Mouse (Mus musculus) MEL (cell line): ENCODE measurements around the gene Nisch. TPM values are rescaled to one million over a fixed set of nuclear protein-coding genes. Genes with fewer than 3 reads are reported as not detected.

Source experiments
- DNase-seq: peaks from one replicate; pipeline ENCODE4 v3.0.0; 2011; ENCODE audit warnings: low read depth, low spot score
- H3K27ac ChIP-seq: 2 replicates; pipeline ENCODE4 v1.5.1; 2012; ENCODE audit warnings: low read depth, mild to moderate bottlenecking, control low read depth, low read length, moderate library complexity; ENCODE audit not compliant: control insufficient read depth
- H3K27me3 ChIP-seq, 2 experiments: fragments of 150-350 bp in 1 of 2; sonication (generic) in 1 of 2; 2 replicates each; pipeline ENCODE4 v1.6.1; 2012; ENCODE audit warnings: low read length in 2 of 2, mild to moderate bottlenecking in 2 of 2, improper control_type of control experiment in 1 of 2, moderate library complexity in 1 of 2; ENCODE audit not compliant: insufficient read depth in 2 of 2, control insufficient read depth in 1 of 2
- H3K36me3 ChIP-seq, 2 experiments: 2 replicates each; pipeline ENCODE4 v1.6.1; 2012 to 2014; ENCODE audit warnings: low read length in 2 of 2, improper control_type of control experiment in 1 of 2, inconsistent platforms in 1 of 2, mild to moderate bottlenecking in 1 of 2; ENCODE audit not compliant: insufficient read depth in 2 of 2, control insufficient read depth in 1 of 2
- H3K4me1 ChIP-seq, 2 experiments: fragments of 150-350 bp in 1 of 2; sonication (generic) in 1 of 2; 2 replicates each; pipeline ENCODE4 v1.6.1; 2012; ENCODE audit warnings: low read length in 2 of 2, improper control_type of control experiment in 1 of 2, mild to moderate bottlenecking in 1 of 2; ENCODE audit not compliant: insufficient read depth in 2 of 2, control insufficient read depth in 1 of 2
- H3K4me3 ChIP-seq, 2 experiments: fragments of 150-350 bp in 1 of 2; sonication (generic) in 1 of 2; 2 replicates each; pipeline ENCODE4 v1.5.1; 2012; ENCODE audit warnings: low read depth in 2 of 2, low read length in 2 of 2, mild to moderate bottlenecking in 2 of 2, moderate library complexity in 2 of 2, control low read depth in 1 of 2, improper control_type of control experiment in 1 of 2; ENCODE audit not compliant: control insufficient read depth in 1 of 2, insufficient read depth in 1 of 2
- H3K79me2 ChIP-seq: 2 replicates; pipeline ENCODE4 v1.6.1; 2012; ENCODE audit warnings: mild to moderate bottlenecking, low read length, moderate library complexity; ENCODE audit not compliant: control insufficient read depth, poor library complexity, insufficient read depth
- H3K9ac ChIP-seq: 2 replicates; pipeline ENCODE4 v1.6.1; 2012; ENCODE audit warnings: low read depth, mild to moderate bottlenecking, control low read depth, low read length, moderate library complexity; ENCODE audit not compliant: control insufficient read depth, poor library complexity, severe bottlenecking
- H3K9me3 ChIP-seq: fragments of 150-350 bp; sonication (generic); replicated peaks from 2 replicates; pipeline ENCODE4 v1.6.1; 2012; ENCODE audit warnings: mild to moderate bottlenecking, low read length, improper control_type of control experiment, moderate library complexity; ENCODE audit not compliant: insufficient read depth
- KAT2A ChIP-seq: conservative IDR thresholded peaks from 2 replicates; pipeline ENCODE4 v1.6.1; 2012; ENCODE audit warnings: low read depth, low read length, improper control_type of control experiment, inconsistent platforms
- MEF2A ChIP-seq: IDR thresholded peaks from 2 replicates; pipeline ENCODE4 v1.6.1; 2014; ENCODE audit warnings: low read depth, mild to moderate bottlenecking, inconsistent platforms, low read length, improper control_type of control experiment; ENCODE audit not compliant: poor library complexity, insufficient replicate concordance, severe bottlenecking; ENCODE audit errors: extremely low read depth
- POLR2A ChIP-seq, 2 experiments: IDR thresholded peaks; 2 replicates each; pipeline ENCODE4 v1.6.1; 2011 to 2012; ENCODE audit warnings: low read length in 2 of 2, mild to moderate bottlenecking in 2 of 2, control low read depth in 1 of 2, improper control_type of control experiment in 1 of 2, low read depth in 1 of 2, moderate library complexity in 1 of 2; ENCODE audit not compliant: control insufficient read depth in 1 of 2, insufficient read depth in 1 of 2, poor library complexity in 1 of 2
- SMC3 ChIP-seq: IDR thresholded peaks from 2 replicates; pipeline ENCODE4 v1.6.1; 2011; ENCODE audit warnings: low read depth, low read length, improper control_type of control experiment
- TCF12 ChIP-seq: IDR thresholded peaks from 2 replicates; pipeline ENCODE4 v1.6.1; 2014; ENCODE audit warnings: low read depth, mild to moderate bottlenecking, inconsistent platforms, low read length, improper control_type of control experiment, moderate library complexity
- USF1 ChIP-seq: IDR thresholded peaks from 2 replicates; pipeline ENCODE4 v1.6.1; 2014; ENCODE audit warnings: low read depth, mild to moderate bottlenecking, inconsistent platforms, low read length, improper control_type of control experiment, moderate library complexity
- ZC3H11A ChIP-seq: IDR thresholded peaks from 2 replicates; pipeline ENCODE4 v1.6.1; 2012; ENCODE audit warnings: low read depth, mild to moderate bottlenecking, inconsistent platforms, low read length, improper control_type of control experiment
- ZKSCAN1 ChIP-seq: IDR thresholded peaks from 2 replicates; pipeline ENCODE4 v1.6.1; 2012; ENCODE audit warnings: low read depth, mild to moderate bottlenecking, inconsistent platforms, low read length, improper control_type of control experiment, moderate library complexity
- polyA plus RNA-seq, 2 experiments: library from polyadenylated mRNA; stranded (reverse) in 1 of 2; unstranded in 1 of 2; fragments of >175 nt in 1 of 2; fragments of >200 nt in 1 of 2; gene quantifications; 2 replicates each; pipeline versions ENCODE4 v1.2.1 to v1.2.4; 2012; ENCODE audit warnings: low replicate concordance in 2 of 2, low read depth in 1 of 2; ENCODE audit not compliant: insufficient read length in 2 of 2, insufficient read depth in 1 of 2, missing spikeins in 1 of 2
- total RNA-seq: library from RNA; depleted of rRNA; stranded (reverse); fragments of 300-350 nt; gene quantifications from 2 replicates; pipeline ENCODE4 v1.2.3, GENCODE M21; 2012

The Nisch gene
- total and polyA plus RNA-seq, 3 experiments, result 53.0 to 154 TPM; not detected in 1

GRCm38 (mm10) chr14:31194891-31195513 is 21.7 kb downstream of the Nisch start:
- Histone ChIP-seq H3K27ac (no peak overlapping the region), H3K4me3 (no peak overlapping the region), H3K79me2 (no peaks in the 10 kb centered on the region), H3K9ac (no peak overlapping the region), H3K36me3 (peaks cover 3 to 11% of the 10 kb centered on the region in 2 experiments; a peak in 3 of 4 replicates), H3K9me3 (no peaks in the 10 kb centered on the region), H3K4me1 (peaks cover 0 to 6% of the 10 kb centered on the region in 2 experiments; a peak in 2 of 4 replicates), H3K27me3 (no peaks in the 10 kb centered on the region)
- DNase-seq, result no peak
- TF ChIP-seq ZC3H11A (no peak), USF1 (no peak), KAT2A (no peak)

- Histone ChIP-seq H3K4me1 (peaks cover 0 to 6% of the 10 kb centered on the region in 2 experiments; a peak in 2 of 4 replicates), H3K9ac (no peak overlapping the region), H3K4me3 (no peak overlapping the region), H3K79me2 (no peaks in the 10 kb centered on the region), H3K9me3 (no peaks in the 10 kb centered on the region), H3K36me3 (peaks cover 3 to 11% of the 10 kb centered on the region in 2 experiments; a peak in 3 of 4 replicates), H3K27me3 (no peaks in the 10 kb centered on the region), H3K27ac (no peak overlapping the region)
- DNase-seq, result no peak
- TF ChIP-seq ZC3H11A, result no peak
- no peak for TF ChIP-seq SMC3
- no peak for TF ChIP-seq ZKSCAN1
Observed at GRCm38 (mm10) chr14:31194441-31194840, 22.3 kb downstream of the Nisch start.

- no peak for TF ChIP-seq KAT2A
- H3K79me2 ChIP-seq, result no peaks in the 10 kb centered on the region
- no peak overlapping the region for H3K27ac ChIP-seq
- H3K9me3 ChIP-seq, result no peaks in the 10 kb centered on the region
- H3K27me3 ChIP-seq, result no peaks in the 10 kb centered on the region
- DNase-seq, result no peak
- no peak overlapping the region for H3K4me3 ChIP-seq
- peaks cover 3 to 14% of the 10 kb centered on the region in 2 experiments; a peak in 3 of 4 replicates for H3K36me3 ChIP-seq
- peaks cover 0 to 6% of the 10 kb centered on the region in 2 experiments; a peak in 2 of 4 replicates for H3K4me1 ChIP-seq
- H3K9ac ChIP-seq, result no peak overlapping the region
Observed at GRCm38 (mm10) chr14:31193791-31194190, 23.0 kb downstream of the Nisch start.

GRCm38 (mm10) chr14:31191936-31192335 is 24.8 kb downstream of the Nisch start:
- no peaks in the 10 kb centered on the region for H3K4me1 ChIP-seq
- DNase-seq, result no peak
- no peak overlapping the region for H3K27ac ChIP-seq
- TF ChIP-seq MEF2A (no peak), TCF12 (no peak), POLR2A (IDR thresholded peaks at IDR 0.05; ENCODE audit: control insufficient read depth in 1 of 2, insufficient read depth in 1 of 2, low read depth in 1 of 2, low read length in 2 of 2, poor library complexity in 1 of 2) (peak in 1 of 2 experiments; percentile 6; a peak in 1 of 4 replicates), ZKSCAN1 (no peak)
- no peak overlapping the region for H3K9ac ChIP-seq
- H3K27me3 ChIP-seq, result no peaks in the 10 kb centered on the region
- H3K4me3 ChIP-seq, result no peak overlapping the region
- H3K9me3 ChIP-seq, result no peaks in the 10 kb centered on the region
- H3K79me2 ChIP-seq, result no peaks in the 10 kb centered on the region
- peaks cover 0 to 30% of the 10 kb centered on the region in 2 experiments; a peak in 2 of 4 replicates for H3K36me3 ChIP-seq
